Comparison of ENCODE assay signal across 26 mouse cellular contexts in the genomic region with DNA sequence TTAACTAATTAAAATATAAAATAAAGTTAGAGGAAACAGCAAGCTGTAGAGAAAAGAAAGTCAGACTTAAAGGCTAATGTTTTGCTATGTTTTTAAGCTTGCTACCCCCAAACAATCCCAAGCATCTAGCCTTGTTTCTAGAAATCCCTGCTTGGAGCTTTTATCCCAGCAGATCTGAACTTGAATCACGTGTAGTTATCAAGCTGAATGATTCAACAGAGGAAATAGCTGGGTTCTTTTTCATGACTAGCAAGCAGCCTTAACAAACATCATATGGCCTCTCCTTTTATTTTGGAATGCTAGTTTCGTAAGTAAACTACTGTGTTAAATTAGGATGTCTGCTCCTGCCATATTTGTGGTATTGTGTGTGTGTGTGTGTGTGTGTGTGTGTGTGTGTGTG. TPM values are rescaled to one million over a fixed set of nuclear protein-coding genes. Genes with fewer than 3 reads are reported as not detected.
A peak's percentile ranks its signal among the peaks of the same experiment; 100 is the strongest.
DNase-seq lines count a peak whose midpoint lies in the region; TF ChIP-seq lines count a peak whose summit lies in the region.
"Had no signal": no experiment of that assay in that cellular context is flagged by ENCODE, and none has a peak within 500 bp of the region (broad histone marks: within the 10 kb centered on the region; RNA-seq: fewer than 3 reads in every experiment).

No protein-coding gene starts in this region.

- H3K4me1 ChIP-seq in embryonic fibroblast, embryonic 13.5 days (ENCODE audit: control insufficient read depth, insufficient read depth, low read length): peaks cover 15% of the 10 kb centered on the region
- H3K4me1 ChIP-seq: embryonic facial prominence, embryonic 10.5 days; embryonic facial prominence, embryonic 12.5 days had no signal

- H3K27ac ChIP-seq in embryonic fibroblast, embryonic 13.5 days (ENCODE audit: insufficient read depth, low read length): peak overlapping the region; percentile 80
- no peak overlapping the region for H3K27ac ChIP-seq in layer of hippocampus, adult 2 months
- H3K27ac ChIP-seq: embryonic facial prominence, embryonic 10.5 days; embryonic facial prominence, embryonic 12.5 days; forebrain, embryonic 13.5 days; forebrain, embryonic 15.5 days had no signal

- H3K4me3 ChIP-seq in embryonic fibroblast, embryonic 13.5 days (ENCODE audit: insufficient read depth, low read length): no peak overlapping the region
- no peak overlapping the region for H3K4me3 ChIP-seq in layer of hippocampus, adult 2 months
- H3K4me3 ChIP-seq: embryonic facial prominence, embryonic 10.5 days; embryonic facial prominence, embryonic 12.5 days; erythroblast, embryonic 14.5 days; forebrain, embryonic 13.5 days; forebrain, embryonic 15.5 days had no signal

- no peak for TF ChIP-seq CTCF in embryonic fibroblast, embryonic 13.5 days (IDR thresholded peaks at IDR 0.05; ENCODE audit: borderline replicate concordance, insufficient read depth, low read length)
- no peak for TF ChIP-seq CTCF in layer of hippocampus, adult 2 months (conservative IDR thresholded peaks at IDR 0.05)

- DNase-seq in 3T3-L1 (ENCODE audit: low read depth, low spot score) (peak; percentile 50), NIH3T3 (ENCODE audit: low read depth) (peak; percentile 61), MN1 (ENCODE audit: low spot score) (no peak)
- DNase-seq in layer of hippocampus, adult 9-10 months (ENCODE audit: low spot score): no peak
- no peak for DNase-seq in layer of hippocampus, adult 2 months (ENCODE audit: low spot score in 2 of 2)
- DNase-seq: adrenal gland, adult 8-10 months; adrenal gland, postnatal 14 days; adrenal gland, postnatal 36 days; B cell, adult 2 months; cerebellum, adult 11 months; cerebellum, adult 18-20 months; cerebellum, adult 9-10 months; cerebellum, postnatal 10 days; cerebellum, postnatal 25 days; forebrain, postnatal 0 days had no signal

- no peak for TF ChIP-seq POLR2A in embryonic fibroblast, embryonic 13.5 days (IDR thresholded peaks at IDR 0.05; ENCODE audit: low read depth, low read length)

RNA-seq across cellular contexts. Expression of a gene that starts 21.9 kb away (rescaled TPM):
- polyA plus RNA-seq in embryonic fibroblast, embryonic 13.5 days (2011; ENCODE audit: insufficient read length, low read depth, missing spikeins): 0.13 TPM in 1 of 2 replicates, not detected in the other
- total RNA-seq in layer of hippocampus, adult 2 months (2021): 10 to 100 TPM; 16.1 to 20.3 TPM
- total RNA-seq: CH12.LX had no signal
- polyA plus RNA-seq: activated CD4-positive, CD25-positive, alpha-beta regulatory T cell, adult 4 months; CD4-positive, CD25-positive, alpha-beta regulatory T cell, adult 4 months; G1E had no signal

RNA-seq across cellular contexts. Expression of a gene that starts 39.8 kb away (rescaled TPM):
- polyA plus RNA-seq in embryonic fibroblast, embryonic 13.5 days (2011; ENCODE audit: insufficient read length, low read depth, missing spikeins): 37.5 and 38.6 TPM in 2 replicates
- 10 to 100 TPM; 93.5 to 99.0 TPM for total RNA-seq in layer of hippocampus, adult 2 months (2021)

RNA-seq across cellular contexts. Expression of a gene that starts 47.1 kb away (rescaled TPM):
- polyA plus RNA-seq in embryonic fibroblast, embryonic 13.5 days (2011; ENCODE audit: insufficient read length, low read depth, missing spikeins): not detected in 2 replicates
- total RNA-seq in layer of hippocampus, adult 2 months (2021): not detected
- total RNA-seq: adrenal gland, adult 18-20 months; adrenal gland, adult 8-10 months; adrenal gland, postnatal 14 days; adrenal gland, postnatal 36 days had no signal
- polyA plus RNA-seq: erythroblast, embryonic 14.5 days; G1E had no signal

Comparison
In these comparisons a context has a peak if more than half of its experiments do, and no peak if none do; other contexts are left out.
1. DNase-seq: peak in 3T3-L1 (single experiment) and NIH3T3 (single experiment); none in layer of hippocampus, adult 9-10 months (single experiment), MN1 (single experiment) and layer of hippocampus, adult 2 months (0 of 2).